Mouse (Mus musculus) regulatory T cell (primary cell): ENCODE results near the gene Inpp5f.
"Not testable (repeated sequence)": the region's sequence is repeated elsewhere in the genome, so short reads cannot be mapped to it uniquely, and the experiment has no call there.

Source experiments
- in situ Hi-C: fragments of 300-600 bp; cut with MboI, MseI; formaldehyde crosslinking; loops from one replicate; pipeline ENCODE4 v1.15.1; 2025; ENCODE audit warnings: high pct_unique_total_duplicates

Gene Inpp5f

GRCm38 (mm10) chr7:128610897-128611798, at the start of gene Inpp5f:
TSS of gene Inpp5f (plus strand) at chr7:128611328.
- in situ Hi-C loops = no loop called here

- in situ Hi-C loops = no loop called here
Observed at GRCm38 (mm10) chr7:128563373-128563772, 47.8 kb upstream of the Inpp5f start.

GRCm38 (mm10) chr7:128566311-128566710, 44.8 kb upstream of the Inpp5f start:
- in situ Hi-C loops = no loop called here

GRCm38 (mm10) chr7:128567561-128568244, 43.4 kb upstream of the Inpp5f start:
- in situ Hi-C loops = no loop called here

- in situ Hi-C loops = not testable (repeated sequence)
Observed at GRCm38 (mm10) chr7:128569429-128569828, 41.7 kb upstream of the Inpp5f start.

GRCm38 (mm10) chr7:128569987-128570656, 41.0 kb upstream of the Inpp5f start:
- in situ Hi-C loops = no loop called here

GRCm38 (mm10) chr7:128570657-128571056, 40.5 kb upstream of the Inpp5f start:
- in situ Hi-C loops = not testable (repeated sequence)

GRCm38 (mm10) chr7:128572030-128572429, 39.1 kb upstream of the Inpp5f start:
- in situ Hi-C loops = no loop called here

GRCm38 (mm10) chr7:128575211-128575610, 35.9 kb upstream of the Inpp5f start:
- in situ Hi-C loops = no loop called here

- in situ Hi-C loops = no loop called here
Observed at GRCm38 (mm10) chr7:128575794-128576193, 35.3 kb upstream of the Inpp5f start.

GRCm38 (mm10) chr7:128577607-128578006, 33.5 kb upstream of the Inpp5f start:
- in situ Hi-C loops = no loop called here

- in situ Hi-C loops = no loop called here
Observed at GRCm38 (mm10) chr7:128578199-128578945, 32.8 kb upstream of the Inpp5f start.

GRCm38 (mm10) chr7:128579381-128579780, 31.7 kb upstream of the Inpp5f start:
- in situ Hi-C loops = no loop called here

GRCm38 (mm10) chr7:128580318-128580717, 30.8 kb upstream of the Inpp5f start:
- in situ Hi-C loops = no loop called here

GRCm38 (mm10) chr7:128581864-128582484, 29.2 kb upstream of the Inpp5f start:
- in situ Hi-C loops = no loop called here

GRCm38 (mm10) chr7:128583213-128583948, 27.7 kb upstream of the Inpp5f start:
- in situ Hi-C loops = no loop called here

GRCm38 (mm10) chr7:128587334-128587933, 23.7 kb upstream of the Inpp5f start:
- in situ Hi-C loops = loop anchor here (5.0 kb wide), 1 partner anchor 95 kb away; no protein-coding TSS in a partner anchor

GRCm38 (mm10) chr7:128591345-128592084, 19.6 kb upstream of the Inpp5f start:
- in situ Hi-C loops = no loop called here
